Mouse (Mus musculus) right cerebral cortex, postnatal 36 days (tissue): ENCODE results near the gene Psmb8.

ENCODE experiments used
- DNase-seq, 2 experiments: peaks; one replicate each; pipeline ENCODE4 v3.0.0; 2022; ENCODE audit warnings: low spot score in 2 of 2, mixed read lengths in 1 of 2

The Psmb8 gene

DNA sequence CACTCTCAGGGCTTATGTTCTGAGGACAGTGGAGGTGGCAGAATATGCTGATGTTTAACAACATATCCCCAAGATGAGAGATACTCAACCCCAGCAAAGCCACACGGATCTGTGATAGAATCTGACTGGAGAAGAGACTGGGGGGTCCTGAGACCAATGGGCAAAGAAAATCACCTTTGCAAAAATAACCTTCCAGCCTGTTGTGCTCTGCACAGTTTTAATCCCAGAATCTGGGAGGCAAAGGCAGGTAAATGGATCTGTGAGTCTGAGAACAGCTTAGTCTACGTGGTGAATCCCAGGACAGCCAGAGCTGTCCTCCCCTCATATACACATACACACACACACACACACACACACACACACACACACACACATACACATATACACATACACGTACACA, 51.8 kb downstream of the Psmb8 start:
- no peak for DNase-seq

DNA sequence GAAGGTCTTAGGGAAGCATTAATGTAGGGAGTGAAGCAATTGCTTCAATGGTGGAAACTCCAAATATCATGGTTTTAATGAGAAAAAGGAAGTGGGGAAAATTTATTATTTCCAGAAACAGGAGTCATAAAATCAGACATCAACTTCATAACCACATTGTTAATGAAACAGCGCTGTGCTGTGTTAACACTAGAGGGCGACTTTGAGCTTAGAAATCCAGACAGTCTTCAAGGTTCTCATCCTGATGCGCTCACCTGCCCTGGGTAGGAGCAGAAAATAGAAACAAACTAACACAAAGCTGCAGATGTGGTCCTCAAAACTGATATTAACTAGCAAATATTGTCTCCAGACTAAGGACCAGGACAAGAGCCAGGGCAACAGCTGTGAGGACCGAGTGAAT, 52.4 kb downstream of the Psmb8 start:
- DNase-seq = no peak
